Mouse (Mus musculus): ENCODE measurements around the gene Fsd1. TPM values are rescaled to one million over a fixed set of nuclear protein-coding genes. Genes with fewer than 3 reads are reported as not detected.
A peak's percentile ranks its signal among the peaks of the same experiment; 100 is the strongest.

Fsd1 gene
- polyA plus RNA-seq, 1 experiment from 2014 or later = 40.5 TPM

GRCm38 (mm10) chr17:55956129-55956528, 30.2 kb upstream of the Fsd1 start:
- H3K36me3 ChIP-seq = peaks cover 4% of the 10 kb centered on the region; the same call in 1 of the 2 replicates

DNA sequence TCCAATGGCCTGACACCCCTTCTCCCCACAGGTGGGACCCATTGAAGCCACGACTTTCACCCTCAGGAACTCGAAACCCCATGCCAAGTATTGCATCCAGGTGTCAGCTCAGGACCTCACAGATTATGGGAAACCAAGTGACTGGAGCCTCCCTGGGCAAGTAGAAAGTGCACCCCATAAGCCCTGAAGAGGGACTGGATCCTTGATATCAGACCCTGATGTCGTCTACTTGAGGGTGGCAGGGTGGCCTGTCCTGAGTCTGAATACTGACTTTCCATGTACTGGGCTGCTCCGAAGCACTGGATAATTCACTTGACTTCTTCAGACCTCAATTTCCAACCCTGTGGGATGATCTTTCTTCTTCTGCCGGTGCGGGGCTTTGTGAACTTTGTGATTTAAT, 29.7 kb upstream of the Fsd1 start:
- Histone ChIP-seq H3K36me3 (peaks cover 9% of the 10 kb centered on the region), H3K4me1 (peaks cover 30% of the 10 kb centered on the region), H3K4me2 (peak overlapping the region; percentile 82), H3K9me3 (no peaks in the 10 kb centered on the region), H3K27me3 (peaks cover 22% of the 10 kb centered on the region), H3K27ac (no peak overlapping the region), H3K9ac (peak overlapping the region; percentile 66), H3K4me3 (peak overlapping the region; percentile 49)
- 42% methylated on average over 6 of the region's 6 CpGs for WGBS
- no peak for ATAC-seq (ENCODE audit: insufficient number of reproducible peaks, insufficient read depth, low FRiP score, low TSS enrichment, low read depth)

More at GRCm38 (mm10) chr17:55956129-55956528, 30.2 kb upstream of the Fsd1 start:
- H3K27me3 ChIP-seq = peaks cover 22% of the 10 kb centered on the region
- WGBS = under 1% methylated on average over 26 of the region's 26 CpGs
- H3K27ac ChIP-seq = no peak overlapping the region
- H3K4me1 ChIP-seq = peaks cover 30% of the 10 kb centered on the region
- H3K9ac ChIP-seq = peak overlapping the region; percentile 66
- ATAC-seq (ENCODE audit: insufficient number of reproducible peaks, insufficient read depth, low FRiP score, low TSS enrichment, low read depth) = no peak
- H3K9me3 ChIP-seq = no peaks in the 10 kb centered on the region
- peak overlapping the region; percentile 82 for H3K4me2 ChIP-seq
- H3K4me3 ChIP-seq = peak overlapping the region; percentile 49

DNA sequence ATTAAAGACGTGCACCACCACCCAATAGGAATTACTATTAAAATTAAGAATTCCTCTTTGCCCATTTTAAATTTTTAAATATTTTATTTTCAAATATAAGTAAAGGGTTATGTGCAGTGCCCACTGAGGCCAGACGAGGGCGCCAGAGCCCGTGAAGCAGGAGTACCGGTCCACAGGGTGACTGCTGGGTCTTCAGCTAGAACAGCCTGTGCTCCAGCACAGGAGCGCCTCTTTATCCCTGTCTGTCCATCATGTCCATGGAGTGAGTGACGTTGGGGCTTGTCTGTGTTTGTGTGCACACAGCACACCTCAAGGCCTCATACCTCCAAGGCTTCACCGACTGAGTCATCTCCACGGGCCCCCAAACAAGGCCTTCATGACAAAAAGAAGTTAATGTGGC, 29.1 kb upstream of the Fsd1 start:
- Histone ChIP-seq H3K9me3 (no peaks in the 10 kb centered on the region), H3K36me3 (peaks cover 15% of the 10 kb centered on the region), H3K9ac (no peak overlapping the region), H3K4me2 (0 out of 2 replicates have a peak overlapping the region, but pooled peaks have one; percentile 82), H3K4me1 (peaks cover 30% of the 10 kb centered on the region), H3K27me3 (peaks cover 22% of the 10 kb centered on the region), H3K4me3 (no peak overlapping the region), H3K27ac (no peak overlapping the region)
- ATAC-seq (ENCODE audit: insufficient number of reproducible peaks, insufficient read depth, low FRiP score, low TSS enrichment, low read depth) = no peak
- 13% methylated on average over 9 of the region's 9 CpGs for WGBS

DNA sequence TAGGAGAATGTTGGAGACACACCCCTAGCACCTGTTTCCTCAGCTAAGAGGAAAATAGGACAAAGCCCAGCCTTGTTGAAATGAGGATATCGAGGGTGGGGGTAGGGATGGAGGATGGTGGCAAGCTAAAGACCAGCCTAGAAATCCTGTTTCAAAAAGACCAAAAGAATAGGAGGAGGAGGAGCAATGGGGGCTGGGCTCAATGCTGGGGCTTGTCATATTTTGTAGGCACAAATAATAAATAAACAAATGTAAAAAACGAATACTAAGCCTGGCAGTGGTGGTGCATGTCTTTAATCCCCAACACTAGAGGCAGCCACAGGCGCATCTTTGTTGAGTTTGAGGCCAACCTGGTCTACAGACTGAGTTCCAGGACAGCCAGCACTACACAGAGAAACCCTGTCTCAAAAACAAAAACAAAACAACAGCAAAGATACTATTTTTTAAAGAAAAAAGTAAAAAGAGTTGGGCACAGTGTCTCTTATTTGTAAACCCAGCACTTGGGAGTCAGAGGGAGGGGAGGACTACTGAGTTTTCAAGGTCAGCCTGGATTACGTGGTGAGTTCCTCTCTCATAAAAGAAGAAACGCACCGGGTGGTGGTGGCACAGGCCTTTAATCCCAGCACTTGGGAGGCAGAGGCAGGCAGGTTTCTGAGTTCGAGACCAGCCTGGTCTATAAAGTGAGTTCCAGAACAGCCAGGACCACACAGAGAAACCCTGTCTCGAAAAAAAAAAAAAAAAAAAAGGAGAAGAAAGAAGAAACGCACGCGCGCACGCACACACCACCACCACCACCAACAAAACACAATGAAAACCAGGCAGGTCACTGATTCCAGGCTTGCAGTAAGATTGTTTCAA, 28.4 kb upstream of the Fsd1 start:
- peaks cover 22% of the 10 kb centered on the region for H3K27me3 ChIP-seq
- peaks cover 19% of the 10 kb centered on the region for H3K36me3 ChIP-seq
- peak overlapping the region; percentile 77 for H3K4me2 ChIP-seq
- peaks cover 32% of the 10 kb centered on the region for H3K4me1 ChIP-seq
- peak overlapping the region; percentile 97 for H3K27ac ChIP-seq
- WGBS = 78% methylated on average over 13 of the region's 13 CpGs
- H3K9me3 ChIP-seq = no peaks in the 10 kb centered on the region
- no peak for ATAC-seq (ENCODE audit: insufficient number of reproducible peaks, insufficient read depth, low FRiP score, low TSS enrichment, low read depth)
- peak overlapping the region; percentile 53 for H3K4me3 ChIP-seq
- peak overlapping the region; percentile 71 for H3K9ac ChIP-seq

GRCm38 (mm10) chr17:55958584-55958886, 27.8 kb upstream of the Fsd1 start:
- Histone ChIP-seq H3K4me3 (peak overlapping the region; percentile 53), H3K9me3 (no peaks in the 10 kb centered on the region), H3K4me2 (peak overlapping the region; percentile 77), H3K36me3 (peaks cover 21% of the 10 kb centered on the region), H3K4me1 (peaks cover 36% of the 10 kb centered on the region), H3K27ac (peak overlapping the region; percentile 97), H3K27me3 (peaks cover 22% of the 10 kb centered on the region), H3K9ac (peak overlapping the region; percentile 71)
- ATAC-seq (ENCODE audit: insufficient number of reproducible peaks, insufficient read depth, low FRiP score, low TSS enrichment, low read depth) = no peak
- WGBS = 31% methylated on average over 2 of the region's 2 CpGs

DNA sequence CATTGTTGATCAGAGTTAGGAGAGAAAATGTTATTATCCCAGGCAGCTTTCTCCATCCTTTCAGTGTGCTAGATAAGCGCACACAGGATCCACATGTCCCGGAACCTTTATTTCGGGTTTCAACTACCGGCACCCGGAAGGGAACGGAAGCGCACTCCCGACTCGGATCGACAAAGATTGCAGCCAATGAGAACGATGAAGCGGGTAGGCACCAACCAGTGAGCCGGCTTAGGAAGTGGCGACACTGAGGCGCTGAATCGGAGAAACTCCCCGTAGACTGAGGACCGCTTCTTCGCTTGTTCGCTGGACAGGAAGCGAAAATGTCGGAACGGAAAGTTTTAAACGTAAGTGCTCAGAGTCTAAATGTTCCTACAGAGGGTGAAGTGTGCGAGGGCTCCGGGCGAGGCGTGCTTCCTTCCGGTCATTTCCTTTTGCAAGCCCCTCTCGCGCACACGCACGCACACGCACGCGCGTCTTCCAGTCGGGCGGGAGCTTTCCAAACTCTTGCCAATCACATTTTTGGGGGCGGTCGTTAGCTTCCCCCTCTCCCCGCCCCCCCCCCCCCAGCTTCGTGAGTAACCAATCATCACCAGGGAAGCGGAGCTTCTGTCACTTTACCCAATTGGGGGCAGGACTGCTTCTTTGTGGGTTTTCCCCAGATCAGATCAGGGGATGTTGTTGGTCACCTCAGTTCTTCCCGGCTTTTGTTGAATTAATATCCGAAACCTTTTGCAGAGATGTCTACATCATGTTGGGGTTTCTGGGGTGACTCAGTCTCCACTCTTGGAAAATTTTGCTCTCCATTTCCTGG, 27.2 kb upstream of the Fsd1 start, which contains the start of gene Yju2:
Yju2 (plus strand) TSS at position 182 of the 811 bp plus-strand sequence.
- ATAC-seq (ENCODE audit: insufficient number of reproducible peaks, insufficient read depth, low FRiP score, low TSS enrichment, low read depth) = peak; percentile 91
- no peaks in the 10 kb centered on the region for H3K9me3 ChIP-seq
- peaks cover 36% of the 10 kb centered on the region for H3K4me1 ChIP-seq
- H3K4me2 ChIP-seq = peak within 1 kb of the TSS; percentile 77
- peak within 1 kb of the TSS; percentile 71 for H3K9ac ChIP-seq
- H3K4me3 ChIP-seq = peak within 1 kb of the TSS; percentile 53
- peak within 1 kb of the TSS; percentile 97 for H3K27ac ChIP-seq
- peaks cover 17% of the 10 kb centered on the region for H3K27me3 ChIP-seq
- WGBS = under 1% methylated on average over 46 of the region's 46 CpGs
- peaks cover 27% of the 10 kb centered on the region for H3K36me3 ChIP-seq

- Histone ChIP-seq H3K4me3 (peak overlapping the region; percentile 53), H3K9ac (peak overlapping the region; percentile 64), H3K27me3 (peaks cover 6% of the 10 kb centered on the region; the same call in 1 of the 2 replicates), H3K27ac (peak overlapping the region; percentile 97), H3K4me1 (peaks cover 36% of the 10 kb centered on the region), H3K4me2 (peak overlapping the region; percentile 63), H3K9me3 (no peaks in the 10 kb centered on the region), H3K36me3 (peaks cover 37% of the 10 kb centered on the region)
- WGBS = 70% methylated on average over 10 of the region's 10 CpGs
- ATAC-seq (ENCODE audit: insufficient number of reproducible peaks, insufficient read depth, low FRiP score, low TSS enrichment, low read depth) = no peak
Observed at GRCm38 (mm10) chr17:55959946-55960740, 26.2 kb upstream of the Fsd1 start.

- Histone ChIP-seq H3K36me3 (peaks cover 41% of the 10 kb centered on the region), H3K4me3 (no peak overlapping the region), H3K4me2 (no peak overlapping the region), H3K9me3 (no peaks in the 10 kb centered on the region), H3K4me1 (peaks cover 36% of the 10 kb centered on the region), H3K27me3 (0 out of 2 replicates have a peak, but pooled peaks cover under 1% of the 10 kb centered on the region), H3K27ac (no peak overlapping the region), H3K9ac (no peak overlapping the region)
- no peak for ATAC-seq (ENCODE audit: insufficient number of reproducible peaks, insufficient read depth, low FRiP score, low TSS enrichment, low read depth)
Observed at GRCm38 (mm10) chr17:55960791-55961190, 25.5 kb upstream of the Fsd1 start.

DNA sequence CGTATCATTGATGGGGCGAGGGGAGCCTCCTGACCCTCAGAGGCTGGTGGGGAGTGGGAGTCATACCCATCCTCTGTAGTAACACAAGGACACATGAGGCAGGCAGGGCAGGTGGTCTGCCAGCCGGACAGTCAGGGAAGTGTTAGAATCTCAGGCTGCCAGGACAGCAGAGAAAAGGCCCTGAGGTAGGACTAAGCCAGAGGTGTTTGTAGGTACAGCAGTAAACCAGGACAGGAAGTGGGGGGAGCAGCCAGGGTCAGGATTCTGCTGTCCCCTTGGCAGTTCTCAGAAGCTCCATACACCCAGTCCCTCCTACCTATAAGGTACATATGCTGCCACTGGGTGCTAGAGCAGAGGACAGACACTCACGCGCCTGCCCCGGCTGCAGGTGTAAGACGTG, 24.7 kb upstream of the Fsd1 start:
- ATAC-seq (ENCODE audit: insufficient number of reproducible peaks, insufficient read depth, low FRiP score, low TSS enrichment, low read depth) = no peak
- Histone ChIP-seq H3K4me3 (no peak overlapping the region), H3K9ac (no peak overlapping the region), H3K27me3 (no peaks in the 10 kb centered on the region), H3K4me2 (no peak overlapping the region), H3K9me3 (no peaks in the 10 kb centered on the region), H3K36me3 (peaks cover 48% of the 10 kb centered on the region), H3K27ac (no peak overlapping the region), H3K4me1 (peaks cover 29% of the 10 kb centered on the region)
- 94% methylated on average over 7 of the region's 7 CpGs for WGBS

DNA sequence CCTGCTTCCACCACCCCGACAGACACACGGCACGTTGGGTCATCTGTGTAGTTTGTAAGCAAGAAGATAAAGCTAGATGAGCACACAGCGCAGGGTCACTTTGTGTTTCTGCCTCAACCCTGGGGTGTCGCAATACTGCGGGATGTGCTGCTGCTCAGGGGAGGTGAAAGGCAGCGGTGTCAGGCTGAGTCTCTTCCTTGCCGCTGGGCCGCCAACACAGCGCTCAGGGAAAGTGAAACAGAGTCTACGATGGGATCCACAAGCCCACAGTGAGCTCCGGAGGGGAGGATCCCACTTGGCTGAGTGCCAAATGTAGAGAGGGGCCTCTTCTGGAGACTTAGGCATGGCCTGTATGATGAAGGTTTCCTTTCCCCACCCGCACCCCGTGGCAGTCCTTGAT, 23.1 kb upstream of the Fsd1 start:
- no peak overlapping the region for H3K4me2 ChIP-seq
- peak overlapping the region; percentile 22; the same call in 1 of the 2 replicates for H3K9ac ChIP-seq
- H3K36me3 ChIP-seq = peaks cover 61% of the 10 kb centered on the region
- 69% methylated on average over 14 of the region's 14 CpGs for WGBS
- H3K27ac ChIP-seq = peak overlapping the region; percentile 30
- no peak overlapping the region for H3K4me3 ChIP-seq
- no peaks in the 10 kb centered on the region for H3K9me3 ChIP-seq
- peaks cover 18% of the 10 kb centered on the region for H3K4me1 ChIP-seq
- no peaks in the 10 kb centered on the region for H3K27me3 ChIP-seq
- ATAC-seq (ENCODE audit: insufficient number of reproducible peaks, insufficient read depth, low FRiP score, low TSS enrichment, low read depth) = no peak

DNA sequence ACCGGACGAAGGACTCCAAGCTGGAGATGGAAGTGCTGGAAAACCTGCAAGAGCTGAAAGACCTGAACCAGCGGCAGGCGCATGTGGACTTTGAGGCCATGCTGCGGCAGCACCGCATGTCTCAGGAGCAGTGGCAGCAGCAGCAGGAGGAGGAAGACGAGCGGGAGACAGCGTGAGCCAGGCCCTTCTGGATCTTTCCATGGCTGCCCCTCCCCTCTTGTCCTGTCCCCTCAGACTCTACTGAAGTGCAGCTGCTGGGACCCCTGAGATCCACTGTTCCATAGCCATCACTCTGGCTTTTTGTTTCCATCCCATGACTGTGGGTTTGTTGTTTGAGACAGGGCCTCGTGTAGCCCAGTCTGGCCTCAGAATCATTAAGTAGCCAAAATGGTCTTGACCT, 21.8 kb upstream of the Fsd1 start:
- Histone ChIP-seq H3K27me3 (no peaks in the 10 kb centered on the region), H3K4me2 (no peak overlapping the region), H3K9me3 (no peaks in the 10 kb centered on the region), H3K4me3 (no peak overlapping the region), H3K4me1 (peaks cover 14% of the 10 kb centered on the region), H3K36me3 (peaks cover 61% of the 10 kb centered on the region), H3K9ac (no peak overlapping the region), H3K27ac (no peak overlapping the region)
- WGBS = 87% methylated on average over 10 of the region's 10 CpGs
- no peak for ATAC-seq (ENCODE audit: insufficient number of reproducible peaks, insufficient read depth, low FRiP score, low TSS enrichment, low read depth)

Measured in embryonic facial prominence, embryonic 13.5 days (tissue).